Mouse (Mus musculus) ES-E14 (cell line): ENCODE measurements around the gene Rhebl1. TPM values are rescaled to one million over a fixed set of nuclear protein-coding genes. Genes with fewer than 3 reads are reported as not detected.

Experiments
- DNase-seq: peaks from one replicate; pipeline ENCODE4 v3.0.0-alpha.2; 2013; ENCODE audit warnings: low read depth, low spot score
- H3K27ac ChIP-seq: 2 replicates; pipeline ENCODE4 v1.5.1; 2012; ENCODE audit warnings: low read depth, mild to moderate bottlenecking, low read length, moderate library complexity, mixed read lengths; ENCODE audit not compliant: poor library complexity, insufficient read depth, severe bottlenecking
- H3K36me3 ChIP-seq: 2 replicates; pipeline ENCODE4 v1.6.1; 2012; ENCODE audit warnings: mild to moderate bottlenecking, low read length, moderate library complexity, mixed read lengths; ENCODE audit not compliant: control insufficient read depth, poor library complexity, insufficient read depth, severe bottlenecking
- H3K4me1 ChIP-seq, 2 experiments: fragments of 150-350 bp in 1 of 2; sonication (generic) in 1 of 2; 2 replicates each; pipeline ENCODE4 v1.6.1; 2012; ENCODE audit warnings: low read length in 2 of 2, mild to moderate bottlenecking in 1 of 2, mixed read lengths in 1 of 2; ENCODE audit not compliant: control insufficient read depth in 2 of 2, insufficient read depth in 2 of 2, poor library complexity in 1 of 2
- H3K4me3 ChIP-seq, 2 experiments: fragments of 150-350 bp in 1 of 2; sonication (generic) in 1 of 2; 2 replicates each; pipeline ENCODE4 v1.5.1; 2012; ENCODE audit warnings: low read length in 2 of 2, low read depth in 1 of 2, mild to moderate bottlenecking in 1 of 2, mixed read lengths in 1 of 2; ENCODE audit not compliant: insufficient read depth in 1 of 2, poor library complexity in 1 of 2, severe bottlenecking in 1 of 2
- H3K9ac ChIP-seq: 2 replicates; pipeline ENCODE4 v1.6.1; 2012; ENCODE audit warnings: low read depth, mild to moderate bottlenecking, low read length, mixed read lengths; ENCODE audit not compliant: poor library complexity, insufficient read depth, severe bottlenecking
- H3K9me3 ChIP-seq: fragments of 150-350 bp; sonication (generic); 2 replicates; pipeline ENCODE4 v1.6.1; 2012; ENCODE audit warnings: low read depth, mild to moderate bottlenecking, low read length; ENCODE audit not compliant: control insufficient read depth, insufficient read depth
- CHD2 ChIP-seq: IDR thresholded peaks from 2 replicates; pipeline ENCODE4 v1.6.1; 2014; ENCODE audit warnings: mild to moderate bottlenecking, low read depth, low read length, inconsistent platforms
- HCFC1 ChIP-seq: IDR thresholded peaks from 2 replicates; pipeline ENCODE4 v1.6.1; 2012; ENCODE audit warnings: low read length, inconsistent platforms, borderline replicate concordance; ENCODE audit not compliant: insufficient read depth
- MAFK ChIP-seq: IDR thresholded peaks from 2 replicates; pipeline ENCODE4 v1.6.1; 2014; ENCODE audit warnings: mild to moderate bottlenecking, low read depth, low read length, inconsistent platforms; ENCODE audit not compliant: insufficient read depth
- ZC3H11A ChIP-seq: IDR thresholded peaks from 2 replicates; pipeline ENCODE4 v1.6.1; 2012; ENCODE audit warnings: low read depth, mild to moderate bottlenecking, inconsistent platforms, low read length, borderline replicate concordance
- ZNF384 ChIP-seq: IDR thresholded peaks from 2 replicates; pipeline ENCODE4 v1.6.1; 2012; ENCODE audit warnings: low read depth, low read length, inconsistent platforms
- in situ Hi-C, 2 experiments: fragments of 600-800 bp; cut with MboI; formaldehyde crosslinking; loops; one replicate each; pipeline ENCODE4 v1.15.1; 2025; ENCODE audit warnings: low sequenced_read_pairs in 2 of 2, inconsistent platforms in 1 of 2; ENCODE audit not compliant: unreplicated experiment in 2 of 2
- total RNA-seq: library from RNA; depleted of rRNA; stranded (reverse); fragments of 300-350 nt; gene quantifications from 2 replicates; pipeline ENCODE4 v1.2.3, GENCODE M21; 2012

Gene Rhebl1
- total RNA-seq, 1 experiment, result 48.2 TPM

DNA sequence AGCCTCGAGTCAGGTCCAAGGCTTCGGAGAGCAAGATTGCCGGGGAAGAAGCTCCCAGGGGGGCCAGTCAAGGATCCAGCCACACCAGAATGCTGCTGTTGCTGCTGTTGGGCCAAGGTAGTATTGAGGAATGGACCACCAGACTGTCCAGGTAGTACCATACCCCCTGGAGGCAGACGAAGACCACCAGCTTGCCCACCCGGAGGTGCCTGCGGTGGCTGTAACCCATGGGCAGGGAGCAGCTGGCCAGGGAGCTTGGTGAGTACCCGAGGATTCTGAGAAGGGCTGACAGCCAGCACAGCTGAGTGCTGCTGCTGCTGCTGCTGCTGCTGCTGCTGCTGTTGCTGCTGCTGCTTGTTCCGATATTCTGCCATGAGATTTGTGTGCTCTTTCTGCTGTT is 48.2 kb downstream of the Rhebl1 start:
- DNase-seq, result no peak
- no peaks in the 10 kb centered on the region; a peak in 1 of 4 replicates for H3K4me1 ChIP-seq
- peaks cover 93% of the 10 kb centered on the region for H3K36me3 ChIP-seq
- H3K27ac ChIP-seq, result no peak overlapping the region
- no peaks in the 10 kb centered on the region for H3K9me3 ChIP-seq
- in situ Hi-C loops, result no loop called here
- no peak overlapping the region for H3K9ac ChIP-seq
- no peak for TF ChIP-seq MAFK
- TF ChIP-seq ZC3H11A, result no peak
- TF ChIP-seq HCFC1, result no peak
- no peak overlapping the region for H3K4me3 ChIP-seq

DNA sequence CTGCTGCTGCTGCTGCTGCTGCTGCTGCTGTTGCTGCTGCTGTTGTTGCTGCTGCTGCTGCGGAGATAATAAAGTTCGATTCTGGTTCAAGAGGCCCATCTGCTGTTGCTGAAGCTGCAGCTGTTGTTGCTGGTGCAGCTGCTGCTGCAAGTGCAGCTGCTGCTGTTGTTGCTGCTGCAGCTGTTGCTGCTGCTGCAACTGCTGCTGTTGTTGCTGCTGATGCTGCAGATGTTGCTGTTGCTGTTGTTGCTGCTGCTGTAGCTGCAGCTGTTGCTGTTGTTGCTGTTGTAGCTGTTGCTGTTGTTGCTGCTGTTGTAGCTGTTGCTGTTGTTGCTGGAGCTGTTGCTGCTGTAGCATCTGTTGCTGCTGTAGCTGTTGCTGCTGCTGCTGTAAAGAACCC is 49.2 kb downstream of the Rhebl1 start:
- DNase-seq, result no peak
- H3K36me3 ChIP-seq, result peaks cover 93% of the 10 kb centered on the region
- no peaks in the 10 kb centered on the region for H3K9me3 ChIP-seq
- in situ Hi-C loops, result no loop called here
- H3K4me1 ChIP-seq, result no peaks in the 10 kb centered on the region
- no peak overlapping the region for H3K4me3 ChIP-seq
- TF ChIP-seq HCFC1 (no peak), ZNF384 (no peak), ZC3H11A (no peak), MAFK (no peak), CHD2 (no peak)
- no peak overlapping the region for H3K27ac ChIP-seq
- H3K9ac ChIP-seq, result no peak overlapping the region

DNA sequence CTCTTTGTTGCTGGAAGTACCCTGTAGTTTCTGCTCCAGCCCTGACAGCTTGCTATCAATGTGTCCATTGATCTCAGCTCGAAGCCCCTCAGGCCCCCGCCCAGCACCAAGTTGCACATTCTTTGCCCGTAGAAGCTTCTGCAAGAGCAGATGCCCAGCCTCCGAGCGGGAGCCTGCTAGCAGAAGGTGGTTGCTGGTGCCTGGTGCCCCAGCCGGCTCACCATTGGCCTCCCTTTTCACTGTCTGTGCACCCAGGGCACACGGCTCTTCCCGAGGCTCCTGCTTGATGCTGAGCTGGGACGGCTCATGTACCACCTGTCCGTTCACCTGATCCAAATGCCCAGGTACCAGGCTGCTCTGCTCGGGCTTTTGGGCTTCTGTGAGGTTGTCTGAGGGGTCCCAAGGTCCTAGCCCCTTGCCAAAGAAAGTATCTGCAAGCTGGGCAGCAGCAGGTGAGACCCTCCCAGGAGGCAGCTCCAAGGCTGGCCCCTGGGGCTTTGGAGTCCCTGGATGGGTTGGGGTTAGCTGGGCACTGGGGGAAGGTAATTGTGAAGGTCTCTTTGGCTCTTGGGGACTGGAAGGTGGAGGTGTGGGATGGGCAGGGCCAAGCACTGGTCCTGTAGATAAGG is 50.6 kb downstream of the Rhebl1 start:
- TF ChIP-seq ZC3H11A (no peak), CHD2 (no peak), MAFK (no peak), ZNF384 (no peak), HCFC1 (no peak)
- no peak for DNase-seq
- in situ Hi-C loops, result no loop called here
- Histone ChIP-seq H3K36me3 (peaks cover 92% of the 10 kb centered on the region), H3K4me3 (no peak overlapping the region), H3K9me3 (no peaks in the 10 kb centered on the region), H3K27ac (no peak overlapping the region), H3K4me1 (peaks cover 0 to 1% of the 10 kb centered on the region in 2 experiments; a peak in 2 of 4 replicates), H3K9ac (no peak overlapping the region)

DNA sequence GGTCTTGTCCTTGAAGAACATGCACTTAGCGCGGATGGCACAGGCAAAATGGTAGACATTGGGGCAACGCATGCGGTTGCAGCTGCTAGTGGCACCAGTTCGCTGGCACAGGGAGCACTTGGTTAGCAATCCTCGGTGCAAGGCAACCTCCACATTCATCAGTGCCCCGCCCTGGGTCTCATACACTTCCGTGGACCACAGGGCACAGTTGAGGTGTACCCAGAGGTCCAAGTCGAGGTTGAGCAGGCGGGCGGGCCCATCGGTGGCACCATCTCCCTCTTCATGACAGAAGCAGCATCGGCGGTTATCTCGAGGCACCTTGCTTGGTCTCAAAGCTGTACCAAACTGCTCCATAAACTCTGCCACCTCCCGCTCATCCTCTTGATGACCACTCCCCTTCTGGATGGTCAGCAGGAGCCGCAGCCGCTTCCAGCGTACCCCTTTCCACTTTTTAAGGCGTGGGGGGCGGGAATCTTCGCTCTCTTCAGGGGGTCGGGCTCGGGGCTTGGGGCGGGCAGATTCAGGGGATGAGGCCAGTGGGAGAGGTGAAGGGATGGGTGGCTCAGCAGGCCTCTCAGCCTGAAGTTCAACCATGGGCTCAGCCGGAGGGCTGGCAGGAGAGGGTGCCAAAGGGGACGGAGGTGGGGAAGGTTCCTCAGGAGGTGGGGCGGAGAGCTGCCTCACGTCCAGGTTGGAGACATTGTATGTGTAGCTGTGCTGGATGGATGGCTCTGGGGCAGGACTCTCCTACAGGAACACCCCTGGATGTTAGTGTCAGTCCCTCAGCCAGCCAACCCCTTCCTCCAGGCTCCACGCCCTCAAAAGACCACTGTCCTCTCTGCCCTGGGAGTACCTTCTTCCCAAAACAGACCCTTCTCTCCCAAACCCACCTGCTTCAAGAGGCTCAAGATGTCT is 54.4 kb downstream of the Rhebl1 start:
- in situ Hi-C loops, result no loop called here
- Histone ChIP-seq H3K36me3 (peaks cover 92% of the 10 kb centered on the region), H3K4me3 (peak overlapping the region in 1 of 2 experiments; percentile 6; a peak in 1 of 4 replicates), H3K4me1 (peaks cover 0 to 6% of the 10 kb centered on the region in 2 experiments; a peak in 2 of 4 replicates), H3K27ac (no peak overlapping the region), H3K9me3 (no peaks in the 10 kb centered on the region), H3K9ac (no peak overlapping the region)
- no peak for TF ChIP-seq ZC3H11A
- TF ChIP-seq MAFK, result no peak
- TF ChIP-seq ZNF384, result no peak
- no peak for TF ChIP-seq CHD2
- no peak for TF ChIP-seq HCFC1
- no peak for DNase-seq
